Mouse (Mus musculus): ENCODE measurements at regions not wholly inside any gene's neighbourhood (a gene's known extent, or its start where the extent isn't known, plus 50 kb on each side); places are given as distances from the start of the nearest gene placed in this dataset.
A peak's percentile ranks its signal among the peaks of the same experiment; 100 is the strongest.

GRCm38 (mm10) chr7:136427164-136427563 is 467.2 kb upstream of the Mgmt start:
- intact Hi-C loops (cut with DNase I): no loop called here
- peak; percentile 14 for TF ChIP-seq CTCF (IDR thresholded peaks at IDR 0.05)
- no peak for DNase-seq (ENCODE audit: extremely low spot score in 1 of 2, low spot score in 2 of 2)
- no peak overlapping the region for H3K4me3 ChIP-seq
- H3K27ac ChIP-seq: no peak overlapping the region

GRCm38 (mm10) chr7:136430085-136431011 is 464.1 kb upstream of the Mgmt start:
- no peak for DNase-seq (ENCODE audit: extremely low spot score in 1 of 2, low spot score in 2 of 2)
- Histone ChIP-seq H3K4me3 (no peak overlapping the region), H3K27ac (no peak overlapping the region)
- intact Hi-C loops (cut with DNase I): no loop called here
- no peak for TF ChIP-seq CTCF (IDR thresholded peaks at IDR 0.05)

GRCm38 (mm10) chr7:136433699-136434098 is 460.7 kb upstream of the Mgmt start:
- no peak for DNase-seq (ENCODE audit: extremely low spot score in 1 of 2, low spot score in 2 of 2)
- H3K4me3 ChIP-seq: no peak overlapping the region
- H3K27ac ChIP-seq: no peak overlapping the region
- intact Hi-C loops (cut with DNase I): no loop called here
- no peak for TF ChIP-seq CTCF (IDR thresholded peaks at IDR 0.05)

GRCm38 (mm10) chr7:136434510-136434909 is 459.9 kb upstream of the Mgmt start:
- intact Hi-C loops (cut with DNase I): no loop called here
- Histone ChIP-seq H3K27ac (no peak overlapping the region), H3K4me3 (no peak overlapping the region)
- no peak for TF ChIP-seq CTCF (IDR thresholded peaks at IDR 0.05)
- DNase-seq (ENCODE audit: extremely low spot score in 1 of 2, low spot score in 2 of 2): no peak

GRCm38 (mm10) chr7:136443436-136443835 is 451.0 kb upstream of the Mgmt start:
- no peak overlapping the region for H3K27ac ChIP-seq
- H3K4me3 ChIP-seq: no peak overlapping the region
- no peak for DNase-seq (ENCODE audit: extremely low spot score in 1 of 2, low spot score in 2 of 2)
- TF ChIP-seq CTCF (IDR thresholded peaks at IDR 0.05): no peak
- intact Hi-C loops (cut with DNase I): no loop called here

GRCm38 (mm10) chr7:136445091-136445490 is 449.3 kb upstream of the Mgmt start:
- no peak for TF ChIP-seq CTCF (IDR thresholded peaks at IDR 0.05)
- Histone ChIP-seq H3K4me3 (no peak overlapping the region), H3K27ac (no peak overlapping the region)
- DNase-seq (ENCODE audit: extremely low spot score in 1 of 2, low spot score in 2 of 2): no peak
- intact Hi-C loops (cut with DNase I): no loop called here

GRCm38 (mm10) chr7:136449286-136449685 is 445.1 kb upstream of the Mgmt start:
- H3K27ac ChIP-seq: no peak overlapping the region
- intact Hi-C loops (cut with DNase I): no loop called here
- no peak for TF ChIP-seq CTCF (IDR thresholded peaks at IDR 0.05)

GRCm38 (mm10) chr7:136451672-136452361 is 442.6 kb upstream of the Mgmt start:
- no peak overlapping the region for H3K4me3 ChIP-seq
- intact Hi-C loops (cut with DNase I): no loop called here
- TF ChIP-seq CTCF (IDR thresholded peaks at IDR 0.05): no peak
- H3K27ac ChIP-seq: no peak overlapping the region
- DNase-seq (ENCODE audit: extremely low spot score in 1 of 2, low spot score in 2 of 2): no peak

More at GRCm38 (mm10) chr7:136449286-136449685, 445.1 kb upstream of the Mgmt start:
- no peak overlapping the region for H3K4me3 ChIP-seq
- DNase-seq (ENCODE audit: extremely low spot score in 1 of 2, low spot score in 2 of 2): no peak

GRCm38 (mm10) chr7:136452561-136452960 is 441.9 kb upstream of the Mgmt start:
- DNase-seq (ENCODE audit: extremely low spot score in 1 of 2, low spot score in 2 of 2): no peak
- TF ChIP-seq CTCF (IDR thresholded peaks at IDR 0.05): no peak
- Histone ChIP-seq H3K27ac (no peak overlapping the region), H3K4me3 (no peak overlapping the region)
- intact Hi-C loops (cut with DNase I): no loop called here

GRCm38 (mm10) chr7:136457171-136457570 is 437.2 kb upstream of the Mgmt start:
- no peak for TF ChIP-seq CTCF (IDR thresholded peaks at IDR 0.05)
- Histone ChIP-seq H3K27ac (no peak overlapping the region), H3K4me3 (no peak overlapping the region)
- DNase-seq (ENCODE audit: extremely low spot score in 1 of 2, low spot score in 2 of 2): no peak
- intact Hi-C loops (cut with DNase I): no loop called here

- H3K27ac ChIP-seq: no peak overlapping the region
- H3K4me3 ChIP-seq: no peak overlapping the region
- no peak for TF ChIP-seq CTCF (IDR thresholded peaks at IDR 0.05)
- intact Hi-C loops (cut with DNase I): no loop called here
- DNase-seq (ENCODE audit: extremely low spot score in 1 of 2, low spot score in 2 of 2): no peak
Observed at GRCm38 (mm10) chr7:136457867-136458448, 436.5 kb upstream of the Mgmt start.

GRCm38 (mm10) chr7:136477135-136477534 is 417.3 kb upstream of the Mgmt start:
- no peak overlapping the region for H3K27ac ChIP-seq
- DNase-seq (ENCODE audit: extremely low spot score in 1 of 2, low spot score in 2 of 2): no peak
- no peak overlapping the region for H3K4me3 ChIP-seq
- intact Hi-C loops (cut with DNase I): no loop called here
- no peak for TF ChIP-seq CTCF (IDR thresholded peaks at IDR 0.05)

All from left cerebral cortex, adult 2 months (tissue).